Mouse (Mus musculus) left cerebral cortex, adult 2 months (tissue): Measurements from ENCODE around the gene Lrrc47. TPM values are rescaled to one million over a fixed set of nuclear protein-coding genes. Genes with fewer than 3 reads are reported as not detected.
A peak's percentile ranks its signal among the peaks of the same experiment; 100 is the strongest.

Source experiments
- DNase-seq, 2 experiments: peaks; one replicate each; pipeline ENCODE4 v3.0.0; 2021 to 2022; ENCODE audit warnings: low spot score in 2 of 2, mixed read lengths in 1 of 2; ENCODE audit errors: extremely low spot score in 1 of 2
- H3K27ac ChIP-seq: fragments of 200-600 bp; 2 replicates; pipeline ENCODE4 v1.8.1; 2022
- H3K4me3 ChIP-seq: fragments of 200-600 bp; 2 replicates; pipeline ENCODE4 v1.8.1; 2022
- CTCF ChIP-seq: fragments of 200-600 bp; IDR thresholded peaks from 2 replicates; pipeline ENCODE4 v1.8.1; 2022; ENCODE audit warnings: antibody characterized with exemption, mild to moderate bottlenecking, moderate library complexity
- intact Hi-C: fragments of 180-260 bp; cut with DNase I; formaldehyde crosslinking; loops from one replicate; pipeline ENCODE4 v1.15.1; 2025
- total RNA-seq, 2 experiments: library from RNA; stranded (reverse); gene quantifications; 2 replicates each; pipeline ENCODE4 v1.2.3; 2021

Lrrc47 gene
- total RNA-seq, 2 experiments from 2014 or later: 56.9 to 79.2 TPM

DNA sequence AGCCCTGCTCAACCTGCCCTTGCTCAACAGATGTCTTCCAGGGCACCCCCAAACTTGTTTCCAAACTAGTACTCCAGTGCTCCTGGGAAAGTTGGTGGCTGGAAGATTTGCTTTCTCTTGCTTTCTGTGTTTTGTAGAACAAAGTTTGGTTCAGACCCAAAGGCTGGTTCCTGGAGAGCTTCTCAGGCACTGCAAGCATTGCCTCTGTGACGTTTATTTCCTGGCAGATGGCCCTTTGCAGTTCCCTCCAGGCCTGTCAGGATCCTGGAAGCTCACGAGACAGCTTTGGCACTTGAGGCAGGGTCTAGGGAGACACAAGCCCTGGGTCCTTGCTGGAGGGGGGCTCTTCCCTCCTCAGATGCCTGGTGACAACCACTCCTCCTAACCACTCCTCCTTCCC is 45.1 kb downstream of the Lrrc47 start:
- TF ChIP-seq CTCF: no peak
- intact Hi-C loops: no loop called here
- Histone ChIP-seq H3K4me3 (no peak overlapping the region), H3K27ac (no peak overlapping the region)
- DNase-seq: no peak

DNA sequence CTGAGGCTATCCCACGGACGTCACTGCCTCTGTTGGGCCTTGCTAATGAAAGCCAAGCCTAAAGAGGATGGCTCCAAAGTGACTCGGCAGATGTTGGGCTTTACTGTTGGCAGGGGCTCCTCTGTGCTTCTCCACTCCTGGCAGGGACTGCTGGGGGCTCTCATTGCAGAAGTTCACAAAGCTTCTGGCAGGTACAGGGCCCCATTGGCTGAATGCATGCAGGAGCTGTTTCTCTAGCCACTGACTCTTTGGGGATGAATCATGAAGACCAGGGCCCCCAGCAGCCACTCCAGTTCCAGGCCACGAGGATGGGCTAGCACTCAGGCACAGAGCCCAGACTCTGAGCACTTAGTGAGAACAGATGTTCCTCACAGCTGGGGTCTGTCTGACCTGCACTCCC is 46.2 kb downstream of the Lrrc47 start:
- no peak for DNase-seq
- Histone ChIP-seq H3K27ac (no peak overlapping the region), H3K4me3 (no peak overlapping the region)
- intact Hi-C loops: no loop called here
- no peak for TF ChIP-seq CTCF

DNA sequence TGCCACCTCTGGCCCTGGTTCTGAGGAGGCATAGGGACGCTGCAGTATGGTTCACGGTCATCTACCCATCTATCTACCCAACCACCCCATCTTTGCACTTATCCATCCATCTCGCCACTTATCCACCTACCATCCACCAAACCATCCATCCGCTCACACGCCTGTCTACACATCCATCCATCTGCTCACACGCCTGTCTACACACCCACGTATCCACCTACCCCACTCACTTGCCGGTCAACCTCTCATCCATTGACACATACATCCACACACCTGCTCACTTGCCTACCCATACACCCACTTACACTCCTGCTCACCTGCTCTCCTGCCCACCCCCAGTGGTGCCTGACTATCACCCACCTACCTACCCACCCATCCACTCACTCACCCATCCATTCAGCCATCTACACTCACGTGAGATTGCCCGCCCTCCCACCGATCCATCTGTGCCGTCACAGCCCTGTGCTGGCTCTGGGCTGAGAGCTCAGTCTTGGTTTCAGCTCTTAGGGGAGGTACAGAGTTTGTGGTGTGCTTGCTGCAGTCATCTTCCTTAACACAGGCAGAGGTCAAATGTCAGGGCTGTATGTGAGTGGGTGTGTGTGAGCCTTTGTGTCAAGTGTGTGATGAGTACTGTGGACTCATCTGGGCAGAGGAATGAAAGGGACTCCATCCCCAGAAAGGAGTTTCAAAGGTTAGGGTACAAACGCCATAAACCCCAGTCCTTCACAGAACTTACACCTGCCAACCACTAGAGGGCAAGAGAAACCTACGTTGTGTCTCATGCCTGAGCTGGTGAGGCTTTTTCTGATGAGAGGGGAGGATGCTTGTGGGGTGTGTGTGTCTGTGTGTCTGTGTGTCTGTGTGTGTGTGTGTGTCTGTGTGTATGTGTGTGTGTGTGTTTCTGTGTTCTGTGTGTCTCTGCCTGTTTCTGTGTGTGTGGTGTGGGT is 53.6 kb downstream of the Lrrc47 start:
- intact Hi-C loops: loop anchor here (1.0 to 2.0 kb wide), 2 partner anchors 40 to 96 kb away; partner anchors contain the start of gene Tprgl
- TF ChIP-seq CTCF: peak; percentile 69
- no peak overlapping the region for H3K27ac ChIP-seq

DNA sequence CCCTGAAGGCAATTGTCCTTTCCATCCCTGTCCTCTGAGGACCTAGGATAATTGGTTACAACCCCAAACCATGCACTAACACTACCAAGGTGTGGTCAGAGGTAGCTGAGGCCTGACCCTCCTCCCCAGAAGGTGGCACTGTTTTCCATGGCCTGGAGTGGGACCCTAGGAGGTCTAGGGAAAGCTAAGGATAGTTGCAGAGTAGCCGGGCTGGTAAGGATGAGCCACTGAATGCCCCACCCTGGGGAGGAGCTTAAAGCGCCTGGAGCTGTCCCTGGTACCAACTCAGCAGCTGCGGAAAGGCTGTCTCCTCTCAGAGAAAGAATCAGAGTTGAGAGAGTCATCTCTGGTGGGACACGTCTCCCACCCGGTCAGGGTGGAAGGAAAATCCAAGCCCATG is 59.4 kb downstream of the Lrrc47 start:
- no peak for DNase-seq
- TF ChIP-seq CTCF: peak; percentile 24
- H3K27ac ChIP-seq: no peak overlapping the region
- intact Hi-C loops: loop anchor here (5.0 kb wide), 1 partner anchor 231 kb away; the partner anchor contains the start of gene Arhgef16
- no peak overlapping the region for H3K4me3 ChIP-seq

More for the DNA sequence above, 53.6 kb downstream of the Lrrc47 start:
- H3K4me3 ChIP-seq: no peak overlapping the region
- peak in 1 of 2 experiments; percentile 43 for DNase-seq

Other genes with a start within 250 kb of the Lrrc47 start
- 10 to 100 TPM; 24.5 to 24.9 TPM for gene A430005L14Rik, start 54.5 kb upstream of the Lrrc47 start, total RNA-seq
- 10 to 100 TPM; 15.1 to 17.9 TPM for gene Dffb, start 36.6 kb upstream of the Lrrc47 start, total RNA-seq
- gene Cep104, start 36.5 kb upstream of the Lrrc47 start, total RNA-seq: 10 to 100 TPM; 33.6 to 34.4 TPM
- 10 to 100 TPM in 1 of 2 experiments, 1 to 10 TPM in 1; 7.6 to 11.7 TPM for gene Smim1, start 14.5 kb downstream of the Lrrc47 start, total RNA-seq
- gene Ccdc27, start 30.9 kb downstream of the Lrrc47 start, total RNA-seq: not detected
- 1 to 10 TPM in 1 of 2 experiments, under 1 TPM in 1; 0.41 to 1.1 TPM for gene Trp73, start 128.5 kb downstream of the Lrrc47 start, total RNA-seq
- gene Wrap73, start 130.6 kb downstream of the Lrrc47 start, total RNA-seq: 10 to 100 TPM; 29.4 to 35.2 TPM
- gene Tprgl, start 148.9 kb downstream of the Lrrc47 start, total RNA-seq: 100 to 1,000 TPM; 162 to 168 TPM
- 1 to 10 TPM; 4.3 to 5.5 TPM for gene Megf6, start 159.0 kb downstream of the Lrrc47 start, total RNA-seq